Mouse (Mus musculus) liver, postnatal 0 days (tissue): ENCODE data around the gene Scpep1.

ENCODE experiments used
- CTCF ChIP-seq: sonication (generic); IDR thresholded peaks from 2 replicates; pipeline ENCODE4 v1.5.1; 2016; ENCODE audit warnings: antibody characterized with exemption, low read depth
- EP300 ChIP-seq: IDR thresholded peaks from 2 replicates; pipeline ENCODE4 v1.6.1; 2016; ENCODE audit warnings: antibody characterized with exemption, low read depth, mild to moderate bottlenecking

GRCm38 (mm10) chr11:88954803-88955202, 462 bp downstream of the Scpep1 start:
- TF ChIP-seq CTCF, result no peak
- no peak; the same call in 1 of the 2 replicates for TF ChIP-seq EP300
